Mouse (Mus musculus) urinary bladder, postnatal 14 days (tissue): ENCODE data around the gene Nek1.
A peak's percentile ranks its signal among the peaks of the same experiment; 100 is the strongest.
"Not testable (repeated sequence)": the region's sequence is repeated elsewhere in the genome, so short reads cannot be mapped to it uniquely, and the experiment has no call there.

Experiments used
- DNase-seq: peaks from one replicate; pipeline ENCODE4 v3.0.0; 2021; ENCODE audit warnings: low spot score

The Nek1 gene

DNA sequence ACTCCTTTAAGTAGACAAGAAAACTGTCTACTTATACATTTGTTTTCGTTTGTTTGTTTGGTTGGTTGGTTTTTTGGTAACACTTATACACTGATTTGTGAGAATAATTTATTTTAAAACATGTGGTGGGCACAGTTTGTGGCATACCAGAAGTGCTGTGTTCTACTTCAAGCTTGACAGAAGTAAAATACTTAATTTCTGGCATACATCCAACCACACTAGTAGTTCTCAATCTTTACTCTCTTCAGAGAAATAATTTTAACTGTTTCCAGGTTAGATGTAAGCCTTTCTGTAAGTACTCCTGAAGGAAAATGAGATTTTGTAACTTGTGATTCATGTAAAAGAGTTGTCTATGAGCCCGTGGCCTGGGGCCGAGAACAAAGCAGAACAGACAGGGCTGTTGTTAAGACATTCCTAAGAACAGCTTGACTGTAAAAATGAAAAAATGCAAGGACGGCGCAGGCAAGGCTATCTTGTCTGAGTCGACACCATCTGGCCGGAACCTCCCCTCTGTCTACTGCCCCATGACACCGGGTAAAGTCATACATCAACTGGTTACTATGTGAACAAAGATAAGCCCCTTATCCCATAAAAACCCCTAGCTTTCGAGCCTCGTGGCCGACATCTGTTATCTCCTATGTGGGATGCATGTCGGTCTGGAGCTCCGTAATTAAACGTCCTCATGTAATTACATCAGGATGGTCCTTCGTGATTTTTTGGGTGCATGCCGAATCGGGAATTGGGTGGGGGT, 8.6 kb upstream of the Nek1 start:
- not testable (repeated sequence) for DNase-seq

DNA sequence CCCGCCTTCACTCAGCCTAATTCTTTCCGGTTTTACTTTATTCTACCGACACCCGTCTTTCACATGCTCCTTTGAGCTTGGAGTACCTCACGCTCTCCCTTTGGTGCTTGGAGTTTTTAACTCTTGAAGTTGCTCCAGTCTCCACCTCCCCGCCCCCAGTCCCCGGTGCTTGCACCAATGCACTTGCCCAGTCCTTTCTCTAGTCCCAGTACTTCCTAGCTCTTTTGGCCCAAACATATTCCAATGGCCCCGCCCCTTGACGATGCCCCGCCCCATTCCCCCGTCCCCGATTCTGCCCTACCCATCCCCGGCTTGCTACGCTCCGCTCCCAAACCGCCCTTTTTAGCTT, 460 bp upstream of the Nek1 start:
- DNase-seq, result peak; percentile 83

DNA sequence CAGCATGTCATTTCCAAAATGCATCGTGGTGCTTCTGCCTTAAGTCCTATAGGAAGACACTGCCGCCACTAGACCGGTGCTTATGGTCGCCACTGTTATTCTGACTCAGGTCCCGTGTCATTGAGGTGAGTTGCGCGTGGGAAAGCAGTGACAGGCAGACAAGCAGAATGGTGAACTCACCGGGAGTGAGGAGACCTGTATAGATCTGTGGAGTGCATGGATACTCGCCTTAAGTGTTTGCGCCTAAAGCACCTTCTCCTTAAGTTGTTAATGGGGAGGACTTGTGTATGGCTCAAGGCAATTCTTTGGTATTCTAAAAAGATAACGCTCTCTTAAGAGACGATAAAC, 618 bp downstream of the Nek1 start:
- DNase-seq, result no peak

DNA sequence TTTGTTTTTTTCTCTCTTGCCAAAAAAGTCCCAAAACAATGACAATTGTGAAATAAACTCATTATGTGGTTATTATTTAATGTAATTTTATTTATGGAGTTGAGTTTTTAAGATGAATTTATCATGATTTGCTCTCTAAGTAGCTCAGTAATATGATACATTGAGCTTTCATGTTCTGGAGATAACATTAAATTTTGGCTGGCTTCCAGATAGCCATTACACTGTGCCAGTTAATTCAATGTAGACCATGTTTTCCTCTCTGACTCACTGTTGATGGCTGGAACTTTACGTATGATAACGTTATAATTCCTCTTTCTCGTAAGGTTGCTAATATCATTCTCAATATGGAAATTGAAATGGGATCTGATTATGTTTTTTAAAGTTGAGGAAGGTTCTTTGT, 3.5 kb downstream of the Nek1 start:
- DNase-seq, result no peak

DNA sequence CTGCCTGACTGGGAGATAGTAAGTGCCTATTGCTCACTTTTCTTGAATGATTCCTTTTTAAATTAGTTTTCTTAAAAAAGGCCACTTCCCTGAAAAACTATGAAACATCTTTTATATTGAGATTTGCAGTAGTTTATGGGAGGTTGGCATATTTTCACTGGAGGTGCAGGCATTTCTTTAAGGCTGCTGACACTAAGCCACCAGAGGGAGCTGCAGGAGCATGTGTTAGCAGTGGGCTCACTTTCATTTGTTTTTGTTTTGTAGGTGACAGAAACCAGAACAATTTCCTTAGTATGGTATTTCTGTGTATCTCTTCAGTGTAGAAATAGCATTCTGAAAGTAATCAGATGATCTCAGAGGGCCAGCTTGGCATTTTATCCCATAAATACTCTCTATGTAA, 49.0 kb downstream of the Nek1 start:
- peak; percentile 66 for DNase-seq

DNA sequence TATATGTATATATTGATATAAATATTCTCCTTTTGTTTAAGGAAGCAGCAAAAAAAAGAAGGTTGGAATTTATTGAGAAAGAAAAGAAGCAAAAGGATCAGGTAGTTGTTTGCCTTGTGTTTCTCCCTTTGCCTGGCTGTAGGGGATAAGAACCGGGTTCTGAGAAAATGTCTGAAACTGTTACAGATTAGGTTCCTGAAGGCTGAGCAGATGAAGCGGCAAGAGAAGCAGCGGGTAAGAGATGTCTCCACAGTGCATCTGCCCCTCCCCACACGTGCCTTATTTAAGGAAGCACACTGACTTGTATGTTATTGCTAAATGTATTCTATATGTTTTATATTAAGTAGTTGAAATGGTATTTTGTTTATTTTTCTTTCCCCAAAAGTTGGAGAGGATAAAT, 50.9 kb downstream of the Nek1 start:
- no peak for DNase-seq

DNA sequence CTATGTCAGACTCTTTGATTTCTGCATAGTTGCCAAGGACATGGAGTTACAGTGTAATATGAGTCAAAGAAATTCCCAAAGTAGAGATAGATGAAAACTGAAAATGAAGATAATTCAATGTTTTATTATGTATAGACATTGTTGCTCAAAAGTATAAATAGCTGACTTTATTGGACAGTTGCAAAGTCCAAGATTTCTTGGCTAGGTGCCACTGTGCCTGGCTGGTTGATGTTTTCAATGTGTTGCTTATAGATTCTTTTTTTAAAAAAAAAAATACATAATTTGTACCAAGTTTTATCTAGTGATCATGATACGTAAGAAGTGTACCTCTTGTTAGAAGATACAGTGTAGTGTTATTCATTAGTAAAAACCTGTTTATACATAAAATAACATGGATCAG, 53.8 kb downstream of the Nek1 start:
- no peak for DNase-seq

DNA sequence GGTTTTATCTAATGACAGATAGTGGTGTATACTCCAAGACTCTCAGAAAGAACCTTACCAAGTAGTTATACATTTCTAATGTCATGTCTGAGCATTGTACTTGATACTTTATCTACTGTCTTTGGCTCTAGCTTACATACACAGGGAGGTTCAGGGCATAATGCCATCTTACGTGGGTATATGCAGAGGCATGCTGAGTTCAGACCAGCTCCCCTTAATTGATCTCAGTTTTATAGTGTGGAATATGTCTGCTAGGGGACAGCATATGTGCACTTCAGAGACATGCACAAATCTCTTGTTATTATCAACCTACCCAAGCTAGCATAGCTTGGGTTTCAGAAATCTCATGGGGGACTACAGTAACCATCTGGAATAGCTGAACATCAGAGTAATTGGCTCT, 60.0 kb downstream of the Nek1 start:
- DNase-seq, result no peak

DNA sequence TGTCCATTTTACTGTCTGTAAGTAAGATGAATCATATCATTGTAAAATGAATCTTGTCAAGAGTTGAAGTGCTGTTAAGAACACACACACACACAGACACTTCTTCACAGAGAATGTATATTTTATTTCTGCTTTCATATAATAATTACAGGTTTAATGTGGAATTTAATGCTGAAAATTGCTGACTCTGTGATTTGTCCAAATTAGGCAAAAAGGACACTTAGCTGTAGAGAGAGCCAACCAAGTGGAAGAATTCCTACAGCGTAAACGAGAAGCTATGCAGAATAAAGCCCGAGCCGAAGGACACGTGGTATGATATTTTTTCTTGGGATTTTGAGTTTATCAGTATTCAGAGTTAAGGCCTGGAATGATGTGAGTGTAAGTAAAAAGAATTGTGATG, 61.3 kb downstream of the Nek1 start:
- no peak for DNase-seq

DNA sequence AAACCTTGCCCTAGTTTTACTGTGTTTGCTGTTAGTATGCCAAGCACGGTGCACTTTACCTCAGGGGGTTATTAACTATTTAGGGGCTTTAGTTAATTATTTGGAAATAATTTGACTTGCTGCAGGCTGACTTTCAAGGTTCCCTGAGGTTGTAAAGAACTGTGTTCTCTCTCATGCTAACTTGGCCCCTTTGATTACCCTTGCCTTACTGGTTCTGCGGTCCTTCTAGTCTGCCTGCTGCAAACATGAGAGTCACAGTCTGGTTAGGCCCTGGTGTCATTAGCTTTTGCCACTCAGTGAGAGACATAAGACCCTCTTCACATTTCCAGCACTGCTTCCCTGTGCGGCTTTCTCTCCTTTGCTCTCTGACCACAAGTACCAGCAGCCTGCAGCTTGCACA, 64.0 kb downstream of the Nek1 start:
- DNase-seq, result no peak

DNA sequence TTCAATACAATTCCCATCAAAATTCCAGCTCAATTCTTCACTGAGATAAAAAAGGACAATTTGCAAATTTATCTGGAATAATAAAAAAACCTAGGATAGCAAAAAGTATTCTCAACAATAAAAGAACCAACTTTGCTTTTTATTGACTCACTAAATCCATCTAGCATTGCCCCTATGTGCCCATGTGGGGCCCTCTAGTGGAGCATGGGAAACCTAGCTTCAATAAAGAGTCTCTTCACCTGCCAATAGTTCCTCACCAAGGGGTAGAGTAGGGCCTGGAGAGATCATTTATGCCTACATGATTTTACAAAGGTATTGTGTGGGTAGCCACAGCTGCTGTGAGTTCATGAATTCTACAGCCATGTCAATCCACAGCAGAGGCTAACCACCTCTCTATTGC, 66.1 kb downstream of the Nek1 start:
- DNase-seq, result no peak

DNA sequence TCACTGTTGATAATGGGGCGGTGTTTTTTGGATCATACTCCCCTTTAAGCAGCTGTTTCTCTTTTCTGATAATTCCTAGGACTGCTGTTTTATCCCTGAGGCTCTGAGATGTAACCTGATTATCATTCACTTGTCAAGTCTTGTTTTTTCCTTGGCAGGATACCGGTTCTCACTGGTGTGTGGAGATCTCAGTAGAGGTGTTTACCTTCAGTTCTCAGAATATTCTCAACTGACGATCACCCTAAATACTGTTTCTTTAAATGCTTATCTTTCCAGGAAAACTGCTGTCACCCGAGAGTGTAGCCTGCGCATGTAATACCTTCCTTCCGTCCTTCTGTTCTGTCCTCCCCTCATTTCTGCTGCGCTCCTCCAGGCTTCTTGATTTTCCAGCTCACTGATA, 67.4 kb downstream of the Nek1 start:
- DNase-seq, result no peak

DNA sequence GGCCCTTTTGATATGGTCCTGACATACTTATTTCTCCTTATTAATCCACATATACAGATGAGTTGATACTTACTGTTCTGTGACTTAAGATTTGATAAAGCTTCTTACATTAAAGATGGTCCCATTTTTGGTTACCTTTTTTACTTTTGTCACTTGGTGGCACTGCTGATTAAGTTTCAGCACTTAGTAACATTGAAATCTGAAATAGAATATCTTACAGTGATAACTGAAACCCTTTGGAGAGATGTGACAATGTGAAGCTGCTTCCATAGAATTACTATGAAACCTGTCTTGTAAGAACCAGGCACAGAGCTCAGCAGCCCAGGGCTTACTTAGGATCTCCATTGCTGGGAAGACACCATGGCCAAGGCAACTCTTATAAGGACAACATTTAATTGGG, 82.1 kb downstream of the Nek1 start:
- DNase-seq, result no peak

DNA sequence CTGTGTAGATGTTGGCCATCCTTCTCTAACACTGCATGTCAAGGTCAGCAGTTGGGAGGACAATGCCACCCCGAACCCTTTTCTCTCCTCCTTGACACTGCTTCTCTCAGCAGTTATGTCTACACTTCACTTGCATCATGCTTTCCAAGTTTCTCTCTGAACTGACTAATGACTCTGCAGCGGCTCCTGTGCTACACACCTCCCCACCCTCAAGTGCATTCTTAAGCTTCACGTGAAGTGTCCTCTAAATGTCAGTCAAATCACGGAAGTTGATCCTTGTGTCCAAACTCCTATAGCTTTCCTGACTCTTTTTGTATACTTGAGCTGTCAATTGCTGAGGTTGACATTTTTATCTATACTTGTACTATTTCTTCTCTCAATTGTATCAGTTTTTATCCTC, 117.5 kb downstream of the Nek1 start:
- DNase-seq, result no peak

DNA sequence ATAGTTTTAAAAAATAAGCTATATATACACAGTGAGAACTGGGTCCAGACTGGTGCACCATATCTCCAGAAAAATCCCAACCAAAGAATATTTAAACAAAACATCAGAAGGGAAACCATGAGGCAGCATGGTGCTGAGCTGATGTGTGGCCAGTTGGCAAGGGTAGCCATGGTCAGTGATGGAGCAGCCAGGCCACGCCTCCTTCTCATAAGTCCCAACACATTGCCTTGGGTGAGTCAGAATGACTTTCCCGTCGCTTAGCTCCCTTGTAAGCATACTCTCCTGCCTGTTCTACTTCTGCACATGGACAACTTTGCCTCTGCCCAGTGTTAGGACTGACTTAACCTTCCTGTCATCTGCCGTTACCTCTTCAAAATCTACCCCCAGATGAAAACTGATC, 118.9 kb downstream of the Nek1 start:
- DNase-seq, result no peak

DNA sequence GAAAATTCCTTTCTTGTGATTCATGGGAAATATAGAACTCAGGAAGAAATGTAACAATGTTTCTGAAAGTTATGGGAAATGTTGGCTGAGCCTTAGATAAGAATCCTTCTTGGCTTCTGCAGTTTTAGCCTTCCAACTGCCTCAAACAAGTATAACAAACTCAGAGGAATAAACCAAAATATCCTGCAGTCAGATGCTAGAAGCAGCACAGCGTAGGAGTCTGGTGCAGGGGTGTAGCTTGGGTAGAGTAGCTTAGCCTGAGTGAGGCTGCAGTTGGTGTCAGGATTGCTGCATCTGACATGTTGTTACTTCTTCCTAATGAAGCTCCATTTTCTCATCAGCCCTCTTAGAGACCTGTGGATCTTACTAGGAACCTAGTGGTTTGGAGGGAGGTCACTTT, 128.6 kb downstream of the Nek1 start:
- DNase-seq, result no peak

DNA sequence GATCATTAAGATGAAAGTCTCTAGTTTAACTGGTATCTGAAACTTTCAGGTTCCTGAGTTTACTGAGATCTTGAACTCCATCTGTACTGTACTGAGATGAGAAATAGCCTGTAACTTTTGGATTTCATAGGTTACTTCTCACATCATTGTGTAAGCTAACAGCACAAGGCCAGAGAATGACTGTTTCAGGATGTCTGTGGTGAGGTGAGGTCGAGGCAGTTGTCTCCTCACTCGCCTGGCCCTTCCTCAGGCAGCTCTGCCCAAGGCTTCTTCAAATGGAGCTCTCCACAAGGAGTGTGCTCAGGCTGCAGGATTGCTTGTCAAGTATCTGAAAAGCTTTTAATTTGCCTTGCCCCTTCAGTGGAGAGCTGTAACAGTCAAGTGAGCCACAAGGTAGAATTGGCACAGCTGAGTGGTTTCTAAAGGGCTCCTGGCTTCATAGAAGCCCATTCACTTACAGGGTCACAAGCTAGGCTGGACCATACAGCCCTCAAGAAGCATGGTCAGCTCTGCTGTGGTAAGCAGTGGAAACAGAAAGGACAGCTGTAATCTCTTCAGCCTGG, 134.4 kb downstream of the Nek1 start:
- DNase-seq, result no peak

DNA sequence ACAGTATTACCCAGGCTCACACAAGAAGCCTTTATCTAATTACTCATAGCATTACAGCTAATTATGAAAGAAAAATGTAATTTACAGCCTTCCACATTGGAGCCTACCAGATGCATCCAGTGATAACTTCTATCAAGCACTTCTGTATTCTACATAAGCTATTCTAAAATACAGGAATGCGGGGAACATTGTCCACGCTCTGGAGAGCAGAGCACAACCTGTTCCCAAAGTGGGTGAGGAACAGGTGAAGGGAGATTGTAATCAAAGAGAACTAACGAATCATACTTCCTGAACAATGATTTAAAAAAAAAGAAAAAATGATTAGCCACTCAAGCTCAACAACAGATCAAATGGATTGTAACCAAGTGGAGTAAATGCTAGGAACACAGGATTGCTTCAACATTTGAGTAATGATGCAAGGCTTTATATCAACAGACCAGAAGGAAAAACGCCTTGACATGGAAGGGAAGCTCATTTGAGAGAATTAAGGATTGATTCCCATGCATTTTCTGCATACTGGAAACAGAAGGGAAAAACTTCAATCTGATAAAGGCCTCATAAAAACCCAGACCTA, 139.7 kb downstream of the Nek1 start:
- DNase-seq, result no peak

DNA sequence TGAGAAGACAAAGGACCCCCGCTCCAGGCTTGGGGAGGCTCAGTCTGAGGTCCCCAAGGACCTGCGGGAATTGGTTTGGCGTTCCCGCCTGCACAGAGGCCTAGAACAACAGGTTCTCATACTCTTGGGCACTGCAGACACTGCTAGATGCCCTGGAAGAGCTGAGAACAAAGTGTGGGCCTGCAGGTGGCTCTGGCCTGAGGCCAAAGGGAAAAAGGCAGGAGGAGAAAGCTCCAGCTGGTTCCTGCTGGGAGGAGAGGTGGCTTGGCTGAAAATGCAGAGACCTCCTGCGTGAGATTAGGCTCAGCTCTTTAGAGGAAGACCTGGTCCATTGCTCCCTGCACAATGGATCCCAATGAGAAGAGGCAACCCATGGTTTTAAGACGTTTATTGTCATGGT, 148.9 kb downstream of the Nek1 start:
- DNase-seq, result peak; percentile 15

DNA sequence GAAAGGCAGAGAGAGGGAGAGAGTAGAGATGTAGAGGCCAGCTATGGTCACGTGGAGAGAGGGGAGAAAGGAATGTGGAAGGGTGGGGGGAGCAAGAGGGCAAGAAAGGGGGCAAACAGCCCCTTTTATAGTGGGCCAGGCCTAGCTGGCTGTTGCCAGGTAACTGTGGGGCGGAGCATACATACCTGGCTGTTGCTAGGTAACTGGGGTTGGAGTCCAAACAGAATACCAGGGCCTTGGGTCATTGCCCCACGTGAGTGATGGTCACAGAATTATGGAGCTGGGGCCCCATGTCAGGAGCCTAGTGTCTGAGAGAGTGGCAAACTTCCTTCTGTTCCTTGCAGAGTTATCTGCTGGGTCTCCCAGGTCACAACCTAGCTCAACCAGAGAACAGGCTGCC, 149.3 kb downstream of the Nek1 start:
- DNase-seq, result no peak

DNA sequence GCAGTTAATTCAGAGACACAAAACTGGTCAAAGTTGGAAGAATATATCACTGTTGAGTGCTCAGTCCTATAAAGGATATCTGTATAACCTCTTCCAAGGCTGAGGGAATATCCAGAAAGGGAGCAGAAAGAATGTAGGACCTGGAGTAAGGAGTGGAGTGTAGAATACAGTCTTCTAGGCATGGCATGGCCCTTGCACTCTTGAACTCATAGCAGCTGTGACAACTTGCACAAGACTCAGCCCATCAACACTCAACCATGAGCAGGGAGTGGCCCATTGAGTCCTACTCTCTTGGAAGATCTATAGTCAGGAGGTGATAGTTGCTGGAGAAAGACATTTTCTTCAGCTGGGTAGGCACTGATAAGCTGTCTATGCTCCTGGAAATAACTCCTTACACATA, 149.8 kb downstream of the Nek1 start:
- no peak for DNase-seq

DNA sequence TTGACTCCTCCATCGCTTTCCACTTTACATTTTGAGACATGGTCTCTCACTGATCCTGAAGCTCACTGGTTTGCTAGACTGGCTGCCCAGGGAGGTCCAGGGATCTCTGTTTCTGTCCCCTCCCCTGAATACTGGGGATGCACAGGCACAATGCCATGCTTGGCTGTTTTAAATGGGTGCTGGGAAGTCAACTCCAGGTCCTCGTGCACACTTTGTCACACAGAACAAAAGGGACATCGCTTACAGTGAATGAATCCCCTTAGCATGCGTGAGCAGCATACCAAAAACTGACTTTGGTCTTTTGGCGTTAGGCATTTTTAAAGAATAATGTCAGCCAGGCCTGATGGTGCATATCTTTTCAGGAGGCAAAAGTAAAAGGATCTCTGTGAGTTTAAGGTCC, 155.7 kb downstream of the Nek1 start:
- no peak for DNase-seq

DNA sequence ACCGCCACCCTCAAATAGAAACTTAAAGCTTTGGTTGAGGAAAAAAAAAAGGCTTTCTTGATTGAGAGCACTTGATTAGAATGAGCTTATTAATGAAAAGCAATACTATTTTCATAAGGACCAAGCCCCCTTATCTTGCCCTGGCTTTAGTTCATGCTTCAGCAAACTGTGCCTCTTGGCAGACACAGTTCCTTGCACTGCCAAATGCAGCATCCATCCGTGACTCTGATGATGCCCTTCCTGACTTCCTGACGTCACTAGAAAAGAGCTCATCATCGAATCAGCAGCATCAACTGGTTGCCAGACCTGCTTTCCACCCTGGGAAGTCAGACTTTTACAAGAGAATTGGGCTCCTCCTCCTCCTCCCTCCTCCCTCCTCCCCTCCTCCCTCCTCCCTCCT, 157.6 kb downstream of the Nek1 start:
- no peak for DNase-seq

DNA sequence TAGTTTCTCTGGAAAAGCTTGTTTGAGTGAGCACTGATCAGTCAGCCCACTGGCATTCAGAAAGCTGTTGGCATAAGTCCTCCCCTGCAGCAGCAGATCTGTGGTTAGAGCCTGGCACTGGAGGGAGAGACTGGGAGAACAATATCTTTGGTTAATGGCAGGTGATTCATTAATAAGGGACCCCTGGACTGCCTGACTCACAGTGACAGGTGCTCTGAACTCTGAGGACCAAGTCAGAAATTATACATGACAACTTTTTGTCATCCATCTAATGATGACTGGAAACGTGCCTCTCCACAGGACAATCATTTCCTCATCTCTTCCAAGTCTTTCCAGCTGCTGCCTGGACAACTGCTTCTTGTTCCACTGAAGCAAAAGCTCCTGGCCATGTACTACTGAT, 163.4 kb downstream of the Nek1 start:
- DNase-seq, result no peak
